Mouse (Mus musculus) stomach, postnatal 0 days (tissue): ENCODE data around the gene Fes. TPM values are rescaled to one million over a fixed set of nuclear protein-coding genes. Genes with fewer than 3 reads are reported as not detected.

ENCODE experiments used
- ATAC-seq: fragments of 200-750 bp; cut with Nextera tagmentation; 2 replicates; pipeline ENCODE4 v1.8.0; 2017; ENCODE audit not compliant: low FRiP score, low TSS enrichment
- DNase-seq: peaks from one replicate; pipeline ENCODE4 v3.0.0-alpha.2; 2016; ENCODE audit warnings: low spot score
- H3K27ac ChIP-seq: fragments of 300-500 bp; sonication (generic); replicated peaks from 2 replicates; pipeline ENCODE4 v1.5.1; 2014; ENCODE audit warnings: mild to moderate bottlenecking, control low read depth
- H3K27me3 ChIP-seq: fragments of 300-500 bp; sonication (generic); 2 replicates; pipeline ENCODE4 v1.6.1; 2014; ENCODE audit warnings: low read length; ENCODE audit not compliant: control insufficient read depth, insufficient read depth
- H3K36me3 ChIP-seq: fragments of 300-500 bp; sonication (generic); 2 replicates; pipeline ENCODE4 v1.6.1; 2014; ENCODE audit warnings: low read length, mixed read lengths; ENCODE audit not compliant: control insufficient read depth, insufficient read depth
- H3K4me1 ChIP-seq: fragments of 300-500 bp; sonication (generic); replicated peaks from 2 replicates; pipeline ENCODE4 v1.6.1; 2014; ENCODE audit warnings: antibody characterized with exemption; ENCODE audit not compliant: control insufficient read depth, insufficient read depth
- H3K4me2 ChIP-seq: fragments of 300-500 bp; sonication (generic); replicated peaks from 2 replicates; pipeline ENCODE4 v1.6.1; 2014; ENCODE audit warnings: low read depth, mild to moderate bottlenecking, control low read depth, moderate library complexity
- H3K4me3 ChIP-seq: fragments of 300-500 bp; sonication (generic); 2 replicates; pipeline ENCODE4 v1.5.1; 2014; ENCODE audit warnings: low read depth, low read length, control low read depth
- H3K9ac ChIP-seq: fragments of 300-500 bp; sonication (generic); 2 replicates; pipeline ENCODE4 v1.6.1; 2014; ENCODE audit warnings: mild to moderate bottlenecking, low read length, control low read depth, mixed read lengths
- H3K9me3 ChIP-seq: fragments of 300-500 bp; sonication (generic); 2 replicates; pipeline ENCODE4 v1.6.1; 2016; ENCODE audit warnings: low read length; ENCODE audit not compliant: control insufficient read depth
- CTCF ChIP-seq: IDR thresholded peaks from 2 replicates; pipeline ENCODE4 v1.5.1; 2016; ENCODE audit warnings: antibody characterized with exemption, low read depth, mild to moderate bottlenecking, moderate library complexity
- EP300 ChIP-seq: optimal IDR thresholded peaks from 2 replicates; pipeline ENCODE3; 2016; ENCODE audit warnings: antibody characterized with exemption
- WGBS: fragments of 180-500 bp; shearing (Covaris S2); extraction: QIAGEN DNeasy Blood & Tissue Kit; methylation state at CpG from one replicate; pipeline ENCODE4 v1.1.7; 2014; 5-methylcytosine and 5-hydroxymethylcytosine counted together
- polyA plus RNA-seq: library from polyadenylated mRNA; unstranded; fragments of >200 nt; fragmentation: Nextera tagmentation; extraction: Ambion mirVana; gene quantifications from 2 replicates; pipeline ENCODE4 v1.2.1, GENCODE M21; 2015

The Fes gene
- polyA plus RNA-seq, 1 experiment from 2014 or later, result 6.2 TPM

DNA sequence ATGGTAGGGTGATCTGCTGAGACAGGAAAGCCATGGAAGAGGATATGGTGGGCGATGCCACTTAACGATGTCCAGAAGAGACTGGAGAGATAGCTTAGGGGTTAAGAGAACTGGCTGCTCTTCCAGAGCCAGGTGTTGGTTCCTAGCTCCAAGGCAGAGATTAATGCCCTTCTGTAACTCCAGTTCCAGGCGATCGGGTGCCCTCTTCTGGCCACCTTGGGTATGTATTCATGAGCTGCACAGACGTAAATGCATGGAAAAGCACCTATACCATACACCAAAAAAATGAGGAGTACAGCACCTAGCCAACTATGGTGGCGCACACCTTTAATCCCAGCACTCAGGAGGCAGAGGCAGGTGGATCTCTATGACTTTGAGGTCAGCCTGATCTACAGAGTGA, 37.0 kb upstream of the Fes start:
- TF ChIP-seq EP300, result no peak
- peak; percentile 61 for TF ChIP-seq CTCF
- no peak overlapping the region for H3K4me3 ChIP-seq
- H3K36me3 ChIP-seq, result no peaks in the 10 kb centered on the region
- no peak overlapping the region for H3K27ac ChIP-seq
- H3K4me1 ChIP-seq, result no peaks in the 10 kb centered on the region
- H3K9me3 ChIP-seq, result no peaks in the 10 kb centered on the region
- 83% methylated on average over 6 of the region's 6 CpGs for WGBS
- DNase-seq (peak; percentile 14), ATAC-seq (no peak)
- H3K4me2 ChIP-seq, result no peak overlapping the region
- no peaks in the 10 kb centered on the region for H3K27me3 ChIP-seq
- H3K9ac ChIP-seq, result no peak overlapping the region

- H3K4me3 ChIP-seq, result peak overlapping the region; percentile 14; the same call in 1 of the 2 replicates
- H3K9ac ChIP-seq, result 0 out of 2 replicates have a peak overlapping the region, but pooled peaks have one; percentile 19
- DNase-seq (peak; percentile 77), ATAC-seq (0 out of 2 replicates have a peak, but pooled peaks have one; percentile 53)
- no peaks in the 10 kb centered on the region for H3K4me1 ChIP-seq
- TF ChIP-seq EP300 (no peak), CTCF (peak; percentile 15; the same call in 1 of the 2 replicates)
- WGBS, result 11% methylated on average over 20 of the region's 20 CpGs
- no peaks in the 10 kb centered on the region for H3K9me3 ChIP-seq
- peak overlapping the region; percentile 41 for H3K27ac ChIP-seq
- no peaks in the 10 kb centered on the region for H3K27me3 ChIP-seq
- peak overlapping the region; percentile 41 for H3K4me2 ChIP-seq
- no peaks in the 10 kb centered on the region for H3K36me3 ChIP-seq
Measured at GRCm38 (mm10) chr7:80422759-80423480, 35.2 kb upstream of the Fes start.

- no peaks in the 10 kb centered on the region for H3K27me3 ChIP-seq
- WGBS, result 88% methylated on average over 6 of the region's 6 CpGs
- no peaks in the 10 kb centered on the region for H3K9me3 ChIP-seq
- TF ChIP-seq EP300, result no peak
- H3K36me3 ChIP-seq, result no peaks in the 10 kb centered on the region
- H3K4me2 ChIP-seq, result no peak overlapping the region
- no peak overlapping the region for H3K27ac ChIP-seq
- no peaks in the 10 kb centered on the region for H3K4me1 ChIP-seq
- H3K9ac ChIP-seq, result no peak overlapping the region
- H3K4me3 ChIP-seq, result no peak overlapping the region
- ATAC-seq (no peak), DNase-seq (no peak)
Measured at GRCm38 (mm10) chr7:80421576-80421975, 33.8 kb upstream of the Fes start.

DNA sequence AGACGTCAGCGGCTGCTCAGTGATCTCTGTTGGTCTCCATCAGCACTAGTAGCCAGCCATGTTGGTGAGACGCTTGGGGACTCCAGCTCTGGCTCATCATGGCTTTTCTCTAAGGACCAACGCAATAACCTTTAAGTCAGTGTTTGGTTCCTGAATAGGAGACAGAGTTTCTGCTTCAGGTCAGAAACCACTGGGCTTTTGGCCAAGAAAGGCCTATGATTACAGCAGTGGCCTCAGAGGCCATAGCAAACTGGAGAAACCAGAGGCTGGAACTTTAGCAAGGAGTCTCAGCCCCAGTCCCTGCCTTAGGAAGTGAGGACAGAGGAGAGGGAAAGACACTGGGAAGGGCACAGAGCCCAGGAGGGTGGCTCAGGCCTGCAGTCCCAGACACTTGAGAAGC, 32.8 kb upstream of the Fes start:
- Histone ChIP-seq H3K4me1 (no peaks in the 10 kb centered on the region), H3K9me3 (no peaks in the 10 kb centered on the region), H3K4me2 (no peak overlapping the region), H3K36me3 (no peaks in the 10 kb centered on the region), H3K27me3 (no peaks in the 10 kb centered on the region), H3K27ac (peak overlapping the region; percentile 25; the same call in 1 of the 2 replicates), H3K9ac (no peak overlapping the region), H3K4me3 (no peak overlapping the region)
- no peak for TF ChIP-seq EP300
- peak; percentile 27 for DNase-seq
- ATAC-seq, result no peak
- WGBS, result 88% methylated on average over 4 of the region's 4 CpGs

- DNase-seq, result no peak
- H3K4me1 ChIP-seq, result no peaks in the 10 kb centered on the region
- no peak for TF ChIP-seq CTCF
- no peak for TF ChIP-seq EP300
- H3K4me3 ChIP-seq, result no peak overlapping the region
- no peak overlapping the region for H3K4me2 ChIP-seq
- no peak overlapping the region for H3K9ac ChIP-seq
- no peaks in the 10 kb centered on the region for H3K36me3 ChIP-seq
- H3K27me3 ChIP-seq, result no peaks in the 10 kb centered on the region
- WGBS, result 48% methylated on average over 3 of the region's 3 CpGs
- H3K9me3 ChIP-seq, result no peaks in the 10 kb centered on the region
- H3K27ac ChIP-seq, result no peak overlapping the region; the same call in 1 of the 2 replicates
- peak; percentile 71 for ATAC-seq
Measured at GRCm38 (mm10) chr7:80419278-80419677, 31.5 kb upstream of the Fes start.

DNA sequence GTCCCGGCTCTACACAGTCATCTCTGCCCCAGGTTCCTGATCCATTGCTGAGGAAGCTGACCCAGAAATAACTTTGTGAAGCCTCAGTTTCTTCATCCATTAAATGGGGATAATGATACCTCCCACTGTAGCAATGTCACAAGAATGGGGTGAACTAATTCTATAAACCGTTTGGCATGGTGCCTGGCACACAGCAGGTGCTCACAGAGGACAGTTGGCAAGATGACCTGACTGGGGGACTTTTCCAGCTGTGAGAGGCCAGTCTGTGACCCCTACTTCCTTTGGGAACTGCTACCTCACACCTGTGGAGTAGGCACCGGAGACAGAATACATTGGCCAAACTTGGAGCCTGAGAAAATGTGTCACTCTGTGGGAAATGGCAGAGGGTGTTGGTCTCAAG, 30.3 kb upstream of the Fes start:
- Histone ChIP-seq H3K4me2 (no peak overlapping the region), H3K27me3 (no peaks in the 10 kb centered on the region), H3K4me1 (no peaks in the 10 kb centered on the region), H3K36me3 (no peaks in the 10 kb centered on the region), H3K27ac (no peak overlapping the region), H3K9me3 (no peaks in the 10 kb centered on the region), H3K9ac (no peak overlapping the region), H3K4me3 (no peak overlapping the region)
- TF ChIP-seq CTCF, result no peak
- no peak for TF ChIP-seq EP300
- 84% methylated on average over 3 of the region's 3 CpGs for WGBS
- ATAC-seq (no peak), DNase-seq (no peak)
